Mouse (Mus musculus) B cell, adult 2 months (primary cell): Measurements from ENCODE around the gene Rnase2a.
"Not testable (repeated sequence)": the region's sequence is repeated elsewhere in the genome, so short reads cannot be mapped to it uniquely, and the experiment has no call there.

Experiments used
- DNase-seq, 2 experiments: peaks; one replicate each; pipeline ENCODE4 v3.0.0; 2022

The Rnase2a gene

DNA sequence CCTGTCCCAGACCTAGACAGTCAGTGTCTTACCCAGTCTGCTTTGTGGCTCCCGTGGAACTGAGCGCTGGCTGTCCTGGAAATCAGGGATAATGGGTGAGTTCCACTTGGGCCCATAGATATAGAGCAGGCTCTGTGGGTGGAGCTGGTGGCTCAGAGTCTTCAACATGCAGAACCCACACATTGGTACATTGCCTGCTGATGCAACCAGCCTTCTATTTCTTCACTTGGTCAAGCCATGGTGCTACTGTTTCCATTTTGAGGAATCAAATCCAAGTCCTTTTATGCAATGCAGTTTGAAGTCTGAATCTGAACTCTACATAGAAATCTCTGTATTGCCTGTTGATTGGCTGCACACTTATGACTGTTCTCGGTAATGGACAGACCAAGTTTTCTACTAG lies at the start of gene Rnase2a:
TSS of gene Rnase2a (minus strand) at position 72 of the 400 bp plus-strand sequence.
- DNase-seq = no peak

DNA sequence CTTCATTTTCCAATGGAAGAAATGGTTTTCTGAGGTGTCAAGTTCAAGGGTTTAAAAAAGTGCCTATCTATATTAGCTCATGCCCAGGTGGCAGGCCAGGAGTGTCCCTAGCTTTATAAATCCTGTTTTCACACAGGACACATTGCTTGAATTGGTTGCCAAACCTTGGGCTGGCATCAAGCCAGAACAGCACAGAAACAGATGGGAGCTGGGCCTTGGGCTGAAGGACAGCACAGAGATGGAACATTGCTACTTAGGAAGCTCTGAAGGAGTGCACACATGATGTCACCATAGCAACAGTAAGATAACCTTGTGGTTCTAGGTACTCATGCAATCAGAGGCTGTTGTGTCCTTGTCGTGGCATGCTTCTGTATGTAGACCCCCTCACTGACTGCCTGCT lies 35.6 kb upstream of the Rnase2a start:
- no peak for DNase-seq

GRCm38 (mm10) chr14:51278515-51278914 lies 22.6 kb upstream of the Rnase2a start:
- DNase-seq = not testable (repeated sequence)

- DNase-seq = peak in 1 of 2 experiments; percentile 8
Observed at GRCm38 (mm10) chr14:51268677-51269076, 12.8 kb upstream of the Rnase2a start.

DNA sequence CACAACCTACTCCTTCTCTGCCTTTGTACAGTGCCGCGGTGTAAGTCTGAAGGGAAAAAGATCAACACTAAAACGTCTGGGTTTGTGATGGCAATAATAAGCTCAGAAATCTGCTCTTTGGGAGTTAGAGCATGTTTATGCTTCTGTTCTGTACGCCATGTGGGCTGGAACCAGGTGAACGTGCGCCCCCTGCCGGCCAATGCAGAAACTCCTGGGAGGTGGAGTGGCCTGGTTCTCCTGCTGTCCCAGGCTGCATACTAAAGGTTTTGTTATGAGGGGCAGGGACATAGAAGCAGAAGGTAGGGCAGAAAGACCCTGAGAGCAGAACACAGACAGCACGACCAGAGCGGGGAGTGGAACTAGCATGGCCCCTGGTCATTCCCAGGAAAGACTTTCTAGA lies 10.2 kb upstream of the Rnase2a start:
- peak; percentile 83 to 84 for DNase-seq

- DNase-seq = no peak
Observed at GRCm38 (mm10) chr14:51265667-51266066, 9.8 kb upstream of the Rnase2a start.

GRCm38 (mm10) chr14:51262397-51262796 lies 6.5 kb upstream of the Rnase2a start:
- peak; percentile 21 to 25 for DNase-seq

GRCm38 (mm10) chr14:51259741-51260140 lies 3.8 kb upstream of the Rnase2a start:
- no peak for DNase-seq

DNA sequence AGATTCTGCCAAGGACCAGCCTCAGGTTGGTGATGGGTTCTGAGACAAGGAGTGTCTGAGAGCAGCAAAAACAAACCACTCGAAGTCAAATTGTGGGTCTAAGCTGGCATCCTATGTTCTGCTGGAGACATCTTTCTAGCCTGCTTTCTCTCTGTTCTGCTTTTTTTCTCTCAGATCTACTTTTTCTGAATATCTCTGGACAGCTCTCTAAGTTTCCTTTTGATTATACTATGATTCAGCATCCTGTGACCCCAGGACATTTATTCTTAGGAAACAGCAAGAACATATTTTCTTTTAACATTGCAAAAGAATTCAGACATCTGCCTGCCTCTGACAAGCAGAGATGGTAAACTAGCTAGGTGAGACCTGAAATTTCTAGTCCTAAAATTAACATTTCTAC lies 2.3 kb downstream of the Rnase2a start:
- no peak for DNase-seq

DNA sequence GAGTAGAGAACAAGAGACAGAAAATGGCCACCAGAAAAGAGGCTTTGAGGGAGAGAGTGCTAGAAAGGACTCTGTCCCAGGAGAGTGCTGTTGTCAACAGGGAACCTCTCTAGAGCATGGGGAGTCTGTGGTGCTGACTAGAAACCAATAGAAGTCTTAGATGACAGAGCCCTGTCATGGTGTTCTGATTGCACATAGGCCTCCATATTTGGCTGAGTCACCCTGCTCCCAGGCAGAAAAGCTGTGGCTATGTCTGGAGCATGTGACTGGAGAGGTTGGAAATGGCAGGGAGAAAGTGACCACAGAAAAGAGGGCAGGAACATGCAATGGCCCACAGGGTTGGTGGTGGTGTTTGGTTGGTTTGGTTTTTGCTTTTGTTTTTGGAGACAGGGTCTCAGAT lies 3.7 kb downstream of the Rnase2a start:
- DNase-seq = not testable (repeated sequence)

- DNase-seq = no peak
Observed at GRCm38 (mm10) chr14:51250348-51250747, 5.6 kb downstream of the Rnase2a start.

DNA sequence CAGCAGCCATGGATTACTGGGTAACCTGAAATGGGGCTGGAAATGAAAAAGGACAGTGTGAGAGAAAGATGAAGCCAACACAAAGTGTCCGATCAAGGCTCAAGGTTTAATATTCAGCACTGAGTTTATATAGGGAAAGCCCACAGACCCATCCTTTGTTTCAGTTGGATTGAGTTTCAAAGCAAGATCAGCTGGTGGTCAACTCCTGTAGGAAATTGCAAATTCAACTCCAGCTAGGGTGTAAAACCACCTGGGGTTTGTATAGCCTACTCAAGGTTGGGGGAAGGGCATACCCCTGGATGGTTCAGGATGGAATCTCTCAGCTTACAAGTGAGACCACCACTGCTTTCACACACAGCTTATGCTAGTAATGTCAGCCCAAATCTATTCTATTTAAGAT lies 8.2 kb downstream of the Rnase2a start:
- DNase-seq = no peak

DNA sequence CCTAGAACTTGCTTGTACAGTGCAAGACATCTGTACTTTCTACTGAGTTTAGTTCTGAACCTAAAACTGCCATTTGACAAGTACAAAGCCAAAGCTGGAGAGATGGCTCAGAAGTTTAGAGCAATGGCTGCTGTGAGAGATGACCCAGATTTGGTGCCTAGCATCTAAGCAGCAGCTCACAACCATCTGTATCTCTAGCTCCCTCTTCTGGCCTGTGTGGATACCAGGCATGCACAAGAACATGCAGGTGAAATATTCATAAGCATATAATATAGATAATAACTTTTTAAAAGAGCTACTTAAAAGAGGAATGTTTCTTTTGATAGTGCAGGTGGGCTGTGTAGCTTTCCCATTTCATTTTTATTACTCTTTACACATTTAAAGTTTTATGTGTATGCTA lies 15.0 kb downstream of the Rnase2a start:
- DNase-seq = peak; percentile 58 to 61

DNA sequence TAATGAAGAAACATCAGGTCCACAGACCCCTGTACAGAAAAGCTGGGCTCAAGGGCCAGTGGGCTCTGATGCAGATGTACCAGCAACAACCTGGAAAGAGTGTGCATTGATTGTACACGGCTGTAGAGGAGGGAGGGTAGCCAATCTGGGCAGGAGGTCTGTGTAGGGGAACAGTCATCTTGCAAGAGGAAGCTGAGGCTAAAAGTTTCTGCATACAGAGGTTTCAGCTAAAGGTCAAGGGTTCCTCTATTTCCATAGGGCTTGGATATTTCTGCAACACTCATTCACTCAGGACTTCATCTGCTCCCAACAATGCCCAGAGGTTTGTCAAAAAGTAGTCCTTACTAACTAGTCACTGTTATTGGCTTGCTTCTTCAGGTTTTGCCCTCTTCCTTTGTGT lies 18.4 kb downstream of the Rnase2a start:
- DNase-seq = not testable (repeated sequence)

GRCm38 (mm10) chr14:51229657-51230056 lies 26.3 kb downstream of the Rnase2a start:
- DNase-seq = not testable (repeated sequence)

GRCm38 (mm10) chr14:51220075-51220474 lies 35.8 kb downstream of the Rnase2a start:
- DNase-seq = not testable (repeated sequence)
